Mouse (Mus musculus) ES-Bruce4 (cell line): ENCODE results near the gene Rbfox3.

Experiments
- CTCF ChIP-seq: IDR thresholded peaks from one replicate; pipeline ENCODE4 v1.8.1; 2011; ENCODE audit warnings: low read depth, low read length
- POLR2A ChIP-seq: IDR thresholded peaks from one replicate; pipeline ENCODE4 v1.8.1; 2011; ENCODE audit warnings: low read length; ENCODE audit not compliant: insufficient read depth

DNA sequence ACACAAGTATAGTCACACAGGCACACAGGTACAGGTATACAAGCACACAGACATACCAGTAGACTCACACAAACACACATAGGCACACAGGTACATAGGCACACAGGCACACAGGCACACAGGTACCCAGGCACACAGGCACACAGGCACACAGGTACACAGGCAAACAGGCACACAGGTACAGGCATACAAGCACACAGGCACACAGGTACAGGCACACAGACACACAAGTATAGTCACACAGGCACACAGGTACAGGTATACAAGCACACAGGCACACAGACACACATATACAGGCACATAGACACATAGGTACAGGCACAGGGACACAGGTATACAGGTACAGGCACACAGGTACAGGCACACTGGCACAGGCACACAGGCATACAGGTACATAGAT lies 24.2 kb downstream of the Rbfox3 start:
- no peak for TF ChIP-seq POLR2A
- no peak for TF ChIP-seq CTCF
